Mouse (Mus musculus) lung, postnatal 0 days (tissue): ENCODE measurements around the gene Lztr1.

Experiments
- CTCF ChIP-seq: IDR thresholded peaks from 2 replicates; pipeline ENCODE4 v1.5.1; 2016; ENCODE audit warnings: antibody characterized with exemption, mild to moderate bottlenecking
- EP300 ChIP-seq: IDR thresholded peaks from 2 replicates; pipeline ENCODE4 v1.6.1; 2016; ENCODE audit warnings: antibody characterized with exemption, mild to moderate bottlenecking, control low read depth

GRCm38 (mm10) chr16:17496499-17497305 is 11.8 kb upstream of the Lztr1 start:
- TF ChIP-seq EP300: no peak
- no peak for TF ChIP-seq CTCF
